Mouse (Mus musculus) granulocyte monocyte progenitor cell, adult 5-6 weeks (primary cell): ENCODE results near the gene Fam198a. TPM values are rescaled to one million over a fixed set of nuclear protein-coding genes. Genes with fewer than 3 reads are reported as not detected.

Experiments used
- ATAC-seq: replicated peaks from 2 replicates; pipeline ENCODE4 v1.8.0; 2016; ENCODE audit warnings: mild to moderate bottlenecking, moderate TSS enrichment, inconsistent platforms; ENCODE audit not compliant: poor library complexity, severe bottlenecking
- total RNA-seq, 2 experiments: library from RNA; stranded (forward) in 1 of 2; stranded (reverse) in 1 of 2; fragments of 200-712, 200-1000 nt in 1 of 2; fragments of >200 nt in 1 of 2; fragmentation: Nextera tagmentation in 1 of 2; gene quantifications; 2 replicates each; pipeline ENCODE4 v1.2.3; 2014 to 2017

The Fam198a gene
- total RNA-seq, 2 experiments from 2014 or later = not detected

- ATAC-seq = peak; percentile 57
These were observed 25.8 kb upstream of the Fam198a start for GRCm38 (mm10) chr9:121924901-121925560.

- no peak for ATAC-seq
These were observed 24.8 kb upstream of the Fam198a start for GRCm38 (mm10) chr9:121925959-121926358.

GRCm38 (mm10) chr9:121926634-121927405 lies 24.0 kb upstream of the Fam198a start:
- peak; percentile 28; the same call in 1 of the 2 replicates for ATAC-seq

GRCm38 (mm10) chr9:121927721-121928120 lies 23.1 kb upstream of the Fam198a start:
- no peak for ATAC-seq

GRCm38 (mm10) chr9:121928498-121928897 lies 22.3 kb upstream of the Fam198a start:
- ATAC-seq = peak; percentile 83

- no peak for ATAC-seq
These were observed 15.9 kb upstream of the Fam198a start for GRCm38 (mm10) chr9:121934856-121935255.

- no peak for ATAC-seq
These were observed 13.8 kb upstream of the Fam198a start for GRCm38 (mm10) chr9:121936952-121937351.

- peak; percentile 14; the same call in 1 of the 2 replicates for ATAC-seq
These were observed 13.3 kb upstream of the Fam198a start for GRCm38 (mm10) chr9:121937451-121937864.

GRCm38 (mm10) chr9:121937944-121938355 lies 12.8 kb upstream of the Fam198a start:
- ATAC-seq = peak; percentile 56

GRCm38 (mm10) chr9:121943005-121943404 lies 7.8 kb upstream of the Fam198a start:
- no peak for ATAC-seq

- peak; percentile 44 for ATAC-seq
These were observed 7.2 kb upstream of the Fam198a start for GRCm38 (mm10) chr9:121943628-121944027.

GRCm38 (mm10) chr9:121947784-121948183 lies 3.0 kb upstream of the Fam198a start:
- ATAC-seq = no peak

GRCm38 (mm10) chr9:121948431-121948830 lies 2.4 kb upstream of the Fam198a start:
- ATAC-seq = no peak

GRCm38 (mm10) chr9:121951114-121951423 lies 281 bp downstream of the Fam198a start:
- no peak for ATAC-seq

- ATAC-seq = no peak
These were observed 1.8 kb downstream of the Fam198a start for GRCm38 (mm10) chr9:121952596-121952995.

- ATAC-seq = no peak
These were observed 9.3 kb downstream of the Fam198a start for GRCm38 (mm10) chr9:121959966-121960635.

- no peak for ATAC-seq
These were observed 14.2 kb downstream of the Fam198a start for GRCm38 (mm10) chr9:121964941-121965340.

GRCm38 (mm10) chr9:121968258-121968657 lies 17.5 kb downstream of the Fam198a start:
- no peak for ATAC-seq

GRCm38 (mm10) chr9:121969841-121970381 lies 19.1 kb downstream of the Fam198a start:
- no peak for ATAC-seq

- no peak for ATAC-seq
These were observed 22.4 kb downstream of the Fam198a start for GRCm38 (mm10) chr9:121973207-121973606.
